Mouse (Mus musculus) cerebellum, adult (tissue): Measurements from ENCODE around the gene Auts2.

Experiments used
- ATAC-seq: cut with Nextera tagmentation; 2 replicates; pipeline ENCODE4 v1.9.2; 2017; ENCODE audit warnings: mild to moderate bottlenecking, moderate library complexity, mixed read lengths; ENCODE audit not compliant: insufficient number of reproducible peaks, low FRiP score, low TSS enrichment

Gene Auts2

GRCm38 (mm10) chr5:131658822-131659515 is 884.2 kb downstream of the Auts2 start:
- no peak for ATAC-seq

- ATAC-seq: no peak
Measured at GRCm38 (mm10) chr5:131654206-131654605, 888.9 kb downstream of the Auts2 start.

GRCm38 (mm10) chr5:131650381-131650891 is 892.7 kb downstream of the Auts2 start:
- ATAC-seq: peak; percentile 49; the same call in 1 of the 2 replicates

- ATAC-seq: no peak
Measured at GRCm38 (mm10) chr5:131647683-131648119, 895.4 kb downstream of the Auts2 start.

- ATAC-seq: no peak
Measured at GRCm38 (mm10) chr5:131647104-131647682, 896.0 kb downstream of the Auts2 start.

GRCm38 (mm10) chr5:131646192-131646775 is 896.9 kb downstream of the Auts2 start:
- ATAC-seq: no peak

- ATAC-seq: no peak
Measured at GRCm38 (mm10) chr5:131645341-131646191, 897.6 kb downstream of the Auts2 start.

GRCm38 (mm10) chr5:131644331-131644730 is 898.8 kb downstream of the Auts2 start:
- no peak for ATAC-seq

GRCm38 (mm10) chr5:131643176-131644174 is 899.7 kb downstream of the Auts2 start:
- 0 out of 2 replicates have a peak, but pooled peaks have one; percentile 31 for ATAC-seq

GRCm38 (mm10) chr5:131642752-131643151 is 900.4 kb downstream of the Auts2 start:
- no peak for ATAC-seq

- no peak for ATAC-seq
Measured at GRCm38 (mm10) chr5:131636431-131636830, 906.7 kb downstream of the Auts2 start.

GRCm38 (mm10) chr5:131634731-131635130 is 908.4 kb downstream of the Auts2 start:
- no peak for ATAC-seq

GRCm38 (mm10) chr5:131631998-131632379 is 911.2 kb downstream of the Auts2 start:
- ATAC-seq: no peak

GRCm38 (mm10) chr5:131631038-131631997 is 911.8 kb downstream of the Auts2 start:
- ATAC-seq: no peak

- no peak for ATAC-seq
Measured at GRCm38 (mm10) chr5:131630577-131630976, 912.6 kb downstream of the Auts2 start.

- ATAC-seq: no peak
Measured at GRCm38 (mm10) chr5:131616113-131616876, 926.8 kb downstream of the Auts2 start.

GRCm38 (mm10) chr5:131614238-131614637 is 928.9 kb downstream of the Auts2 start:
- ATAC-seq: no peak
